Mouse (Mus musculus) neural tube, embryonic 14.5 days (tissue): ENCODE measurements at regions not wholly inside any gene's neighbourhood (a gene's known extent, or its start where the extent isn't known, plus 50 kb on each side); places are given as distances from the start of the nearest gene placed in this dataset.

Experiments used
- ATAC-seq: fragments of 200-750 bp; cut with Nextera tagmentation; 2 replicates; pipeline ENCODE4 v1.8.0; 2017; ENCODE audit warnings: low read depth, mild to moderate bottlenecking, moderate TSS enrichment, moderate library complexity
- H3K27ac ChIP-seq: fragments of 300-500 bp; sonication (generic); 2 replicates; pipeline ENCODE4 v1.5.1; 2014; ENCODE audit warnings: low read depth, mild to moderate bottlenecking, control low read depth, low read length, moderate library complexity, mixed read lengths
- H3K27me3 ChIP-seq: fragments of 300-500 bp; sonication (generic); 2 replicates; pipeline ENCODE4 v1.6.1; 2014; ENCODE audit warnings: low read length; ENCODE audit not compliant: control insufficient read depth, insufficient read depth
- H3K36me3 ChIP-seq: fragments of 300-500 bp; sonication (generic); 2 replicates; pipeline ENCODE4 v1.6.1; 2014; ENCODE audit warnings: low read length, mixed read lengths; ENCODE audit not compliant: control insufficient read depth, insufficient read depth
- H3K4me1 ChIP-seq: fragments of 300-500 bp; sonication (generic); 2 replicates; pipeline ENCODE4 v1.6.1; 2014; ENCODE audit warnings: low read length; ENCODE audit not compliant: control insufficient read depth, insufficient read depth
- H3K4me2 ChIP-seq: fragments of 300-500 bp; sonication (generic); 2 replicates; pipeline ENCODE4 v1.6.1; 2014; ENCODE audit warnings: mild to moderate bottlenecking, low read depth, low read length, control low read depth
- H3K4me3 ChIP-seq: fragments of 300-500 bp; sonication (generic); 2 replicates; pipeline ENCODE4 v1.5.1; 2014; ENCODE audit warnings: low read depth, low read length, control low read depth, mixed read lengths
- H3K9ac ChIP-seq: fragments of 300-500 bp; sonication (generic); replicated peaks from 2 replicates; pipeline ENCODE4 v1.6.1; 2014; ENCODE audit warnings: low read depth, mild to moderate bottlenecking, control low read depth, low read length, mixed read lengths
- H3K9me3 ChIP-seq: fragments of 300-500 bp; sonication (generic); 2 replicates; pipeline ENCODE4 v1.6.1; 2016; ENCODE audit warnings: low read length; ENCODE audit not compliant: control insufficient read depth
- WGBS: fragments of 180-500 bp; shearing (Covaris S2); extraction: QIAGEN DNeasy Blood & Tissue Kit; methylation state at CpG from one replicate; pipeline ENCODE4 v1.1.7; 2014; 5-methylcytosine and 5-hydroxymethylcytosine counted together

- ATAC-seq: no peak
- WGBS: 51% methylated on average over 8 of the region's 8 CpGs
- Histone ChIP-seq H3K36me3 (no peaks in the 10 kb centered on the region), H3K9me3 (no peaks in the 10 kb centered on the region), H3K27me3 (no peaks in the 10 kb centered on the region), H3K4me3 (no peak overlapping the region), H3K4me1 (no peaks in the 10 kb centered on the region), H3K9ac (no peak overlapping the region), H3K4me2 (no peak overlapping the region), H3K27ac (no peak overlapping the region)
Measured at GRCm38 (mm10) chr13:72425917-72426316, 202.7 kb upstream of the Irx2 start.

- ATAC-seq: no peak
- no peaks in the 10 kb centered on the region for H3K4me1 ChIP-seq
Measured at GRCm38 (mm10) chr13:72445336-72445735, 183.3 kb upstream of the Irx2 start.

DNA sequence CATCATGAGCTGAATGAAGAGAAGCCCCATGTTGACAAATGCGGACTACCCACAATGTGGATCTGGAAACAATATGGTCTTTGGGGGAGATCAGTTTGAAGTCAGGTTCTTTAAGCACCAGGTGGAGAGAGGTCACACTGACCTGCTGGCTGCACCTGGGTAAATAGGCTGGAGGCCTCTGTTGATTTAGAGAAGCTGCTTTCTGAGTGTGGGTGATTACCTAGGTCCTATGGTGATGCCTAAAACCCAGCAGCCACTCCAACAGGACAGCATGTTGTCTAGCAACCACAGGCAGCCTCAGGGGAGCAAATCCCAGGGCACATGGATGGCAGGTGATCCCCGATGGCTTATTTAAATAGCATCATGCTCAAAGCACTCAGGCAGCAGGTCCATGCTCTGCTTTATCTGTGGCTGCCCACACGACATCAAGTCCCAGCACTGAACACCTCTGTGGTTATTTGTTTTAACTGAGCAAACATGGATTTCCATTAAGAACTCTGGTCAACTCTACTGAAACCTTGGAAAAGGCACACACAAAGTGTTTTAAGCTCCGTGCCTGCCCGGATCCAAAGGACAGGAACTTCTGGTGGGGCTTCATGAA lies 180.1 kb upstream of the Irx2 start:
- Histone ChIP-seq H3K27me3 (no peaks in the 10 kb centered on the region), H3K9me3 (no peaks in the 10 kb centered on the region), H3K36me3 (no peaks in the 10 kb centered on the region), H3K4me3 (no peak overlapping the region), H3K27ac (no peak overlapping the region), H3K9ac (no peak overlapping the region), H3K4me1 (no peaks in the 10 kb centered on the region), H3K4me2 (no peak overlapping the region)
- no peak for ATAC-seq
- 84% methylated on average over 5 of the region's 5 CpGs for WGBS

More at GRCm38 (mm10) chr13:72445336-72445735, 183.3 kb upstream of the Irx2 start:
- Histone ChIP-seq H3K36me3 (no peaks in the 10 kb centered on the region), H3K27me3 (no peaks in the 10 kb centered on the region), H3K9ac (no peak overlapping the region), H3K9me3 (no peaks in the 10 kb centered on the region), H3K4me2 (no peak overlapping the region), H3K27ac (no peak overlapping the region), H3K4me3 (no peak overlapping the region)
- WGBS: 77% methylated on average over 3 of the region's 3 CpGs

DNA sequence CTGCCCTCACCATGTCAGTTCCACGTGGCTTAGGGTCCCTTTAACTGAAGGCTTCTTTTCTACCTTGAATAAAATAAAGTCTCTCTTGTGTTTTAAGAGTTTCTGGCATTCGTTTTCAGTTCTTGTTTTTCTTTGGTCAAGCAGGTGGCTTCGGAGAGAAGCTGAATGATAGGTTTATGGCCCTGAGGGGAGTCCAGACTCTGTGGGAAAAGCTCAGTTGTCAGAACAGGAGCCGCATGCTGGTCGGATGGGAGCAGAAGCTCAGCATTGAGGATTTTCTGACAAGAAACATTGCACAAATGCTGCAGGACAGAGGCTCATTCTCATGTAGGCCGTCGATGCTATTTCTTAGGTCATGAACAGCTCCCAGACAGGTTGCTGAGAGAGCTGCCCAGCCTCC lies 133.3 kb upstream of the Irx2 start:
- WGBS: 62% methylated on average over 7 of the region's 7 CpGs
- H3K27ac ChIP-seq: no peak overlapping the region
- H3K4me1 ChIP-seq: no peaks in the 10 kb centered on the region
- H3K4me3 ChIP-seq: no peak overlapping the region
- H3K27me3 ChIP-seq: no peaks in the 10 kb centered on the region
- H3K4me2 ChIP-seq: no peak overlapping the region
- H3K36me3 ChIP-seq: no peaks in the 10 kb centered on the region
- no peaks in the 10 kb centered on the region for H3K9me3 ChIP-seq
- no peak for ATAC-seq
- H3K9ac ChIP-seq: no peak overlapping the region

GRCm38 (mm10) chr13:72497036-72497435 lies 131.6 kb upstream of the Irx2 start:
- Histone ChIP-seq H3K4me2 (no peak overlapping the region), H3K27ac (no peak overlapping the region), H3K4me1 (no peaks in the 10 kb centered on the region), H3K4me3 (no peak overlapping the region), H3K9ac (no peak overlapping the region), H3K36me3 (no peaks in the 10 kb centered on the region), H3K27me3 (no peaks in the 10 kb centered on the region), H3K9me3 (no peaks in the 10 kb centered on the region)
- ATAC-seq: no peak
- whole genome bisulfite sequencing: 68% methylated on average over 5 of the region's 5 CpGs

- no peak overlapping the region for H3K9ac ChIP-seq
- no peaks in the 10 kb centered on the region for H3K9me3 ChIP-seq
- no peaks in the 10 kb centered on the region for H3K27me3 ChIP-seq
- no peak overlapping the region for H3K4me2 ChIP-seq
- no peaks in the 10 kb centered on the region for H3K4me1 ChIP-seq
- H3K36me3 ChIP-seq: no peaks in the 10 kb centered on the region
- H3K4me3 ChIP-seq: no peak overlapping the region
- no peak for ATAC-seq
- H3K27ac ChIP-seq: no peak overlapping the region
- WGBS: 27% methylated on average over 10 of the region's 10 CpGs
Measured at GRCm38 (mm10) chr13:72497521-72497920, 131.1 kb upstream of the Irx2 start.

- Histone ChIP-seq H3K9me3 (no peaks in the 10 kb centered on the region), H3K27me3 (no peaks in the 10 kb centered on the region), H3K4me3 (no peak overlapping the region), H3K4me2 (no peak overlapping the region), H3K36me3 (no peaks in the 10 kb centered on the region), H3K9ac (no peak overlapping the region), H3K4me1 (no peaks in the 10 kb centered on the region), H3K27ac (no peak overlapping the region)
- no peak for ATAC-seq
- WGBS: 89% methylated on average over 4 of the region's 4 CpGs
Measured at GRCm38 (mm10) chr13:72505954-72506353, 122.7 kb upstream of the Irx2 start.

DNA sequence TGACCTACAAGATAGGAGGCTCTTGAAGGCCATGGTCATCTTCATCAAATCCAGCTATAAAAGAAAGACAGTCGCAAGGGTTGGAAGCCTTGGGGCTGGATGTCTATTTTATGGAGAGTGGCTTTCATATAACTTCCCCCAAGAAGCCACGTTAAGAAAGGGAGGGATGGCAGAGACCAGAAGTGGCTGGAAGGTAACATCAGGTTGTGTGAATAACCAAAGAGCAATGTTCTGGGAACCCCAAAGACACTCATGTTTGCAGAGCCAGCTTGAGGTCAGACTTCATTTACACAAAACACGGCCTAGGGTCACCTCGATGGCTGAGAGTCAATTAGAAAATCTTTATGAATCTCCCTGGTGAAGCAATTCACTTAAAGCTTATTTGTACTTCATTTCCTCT lies 90.0 kb upstream of the Irx2 start:
- no peak for ATAC-seq
- WGBS: 84% methylated on average over 4 of the region's 4 CpGs
- Histone ChIP-seq H3K4me3 (no peak overlapping the region), H3K9me3 (no peaks in the 10 kb centered on the region), H3K36me3 (no peaks in the 10 kb centered on the region), H3K27me3 (no peaks in the 10 kb centered on the region), H3K4me1 (no peaks in the 10 kb centered on the region), H3K27ac (no peak overlapping the region), H3K4me2 (no peak overlapping the region), H3K9ac (no peak overlapping the region)

GRCm38 (mm10) chr13:72541706-72542105 lies 86.9 kb upstream of the Irx2 start:
- H3K4me2 ChIP-seq: no peak overlapping the region
- no peak overlapping the region for H3K27ac ChIP-seq
- no peaks in the 10 kb centered on the region for H3K4me1 ChIP-seq
- H3K27me3 ChIP-seq: no peaks in the 10 kb centered on the region
- ATAC-seq: no peak
- H3K9me3 ChIP-seq: no peaks in the 10 kb centered on the region
- no peaks in the 10 kb centered on the region for H3K36me3 ChIP-seq
- no peak overlapping the region for H3K4me3 ChIP-seq
- no peak overlapping the region for H3K9ac ChIP-seq
- 99% methylated on average over 3 of the region's 3 CpGs for WGBS
